10 mouse cellular contexts compared by ENCODE assay signal in genomic region chr2:158613541-158614417, GRCm38 (mm10). TPM values are rescaled to one million over a fixed set of nuclear protein-coding genes. Genes with fewer than 3 reads are reported as not detected.
DNase-seq lines count a peak whose midpoint lies in the region; ATAC-seq lines count a peak whose summit lies in the region.
"Had no signal": no experiment of that assay in that cellular context is flagged by ENCODE, and none has a peak within 500 bp of the region (broad histone marks: within the 10 kb centered on the region; RNA-seq: fewer than 3 reads in every experiment).

No protein-coding gene starts in this region.

- 0 out of 2 replicates have a peak, but pooled peaks have one; percentile 24 for ATAC-seq in lung, embryonic 16.5 days (ENCODE audit: low read depth)
- peak; percentile 68; the same call in 1 of the 2 replicates for ATAC-seq in neutrophil, adult 5-6 weeks (ENCODE audit: extremely low read depth, insufficient number of reproducible peaks, low FRiP score, poor library complexity, severe bottlenecking)

- H3K4me3 ChIP-seq in lung, embryonic 16.5 days (ENCODE audit: low read length): no peak overlapping the region
- H3K4me3 ChIP-seq: erythroblast, embryonic 14.5 days; myocyte had no signal

- WGBS in lung, embryonic 16.5 days: 3% methylated on average over 53 of the region's 53 CpGs

- intact Hi-C loops in gastrocnemius, postnatal 14 days (cut with DNase I; ENCODE audit: low total_unique reads): no loop called here

- peak; percentile 34 for DNase-seq in urinary bladder, postnatal 14 days (ENCODE audit: low spot score)
- no peak for DNase-seq in urinary bladder, postnatal 36 days (ENCODE audit: low spot score in 2 of 2)
- DNase-seq in cerebellum, postnatal 14 days: peak; percentile 62 to 76
- peak; percentile 28 for DNase-seq in gastrocnemius, postnatal 14 days
- DNase-seq in layer of hippocampus, adult 11-12 months (ENCODE audit: low spot score): peak; percentile 65
- DNase-seq in thymus, postnatal 14 days: peak; percentile 86

- H3K4me1 ChIP-seq in lung, embryonic 16.5 days (replicated peaks; ENCODE audit: control insufficient read depth, insufficient read depth, low read length): peaks cover 7% of the 10 kb centered on the region; the same call in 1 of the 2 replicates

- no peaks in the 10 kb centered on the region for H3K9me3 ChIP-seq in lung, embryonic 16.5 days (ENCODE audit: control insufficient read depth, low read length)

- no peaks in the 10 kb centered on the region for H3K36me3 ChIP-seq in lung, embryonic 16.5 days (ENCODE audit: control insufficient read depth, insufficient read depth, low read length)

- no peak overlapping the region for H3K27ac ChIP-seq in lung, embryonic 16.5 days (ENCODE audit: low read length)

- peaks cover 99% of the 10 kb centered on the region for H3K27me3 ChIP-seq in lung, embryonic 16.5 days (ENCODE audit: control insufficient read depth, insufficient read depth, low read depth, low read length)

- no peak overlapping the region for H3K9ac ChIP-seq in lung, embryonic 16.5 days (ENCODE audit: low read length)

- no peak overlapping the region for H3K4me2 ChIP-seq in lung, embryonic 16.5 days (ENCODE audit: low read depth, low read length)

RNA-seq across cellular contexts. Expression of gene Slc32a1, which starts 3.2 kb away (rescaled TPM):
- total RNA-seq in gastrocnemius, postnatal 14 days (2021): not detected
- polyA plus RNA-seq in lung, embryonic 16.5 days (2015; fragmentation: Nextera tagmentation; extraction: Ambion mirVana): not detected in 2 replicates
- total RNA-seq in neutrophil, adult 5-6 weeks (2017): not detected in 2 replicates
- polyA plus RNA-seq: erythroblast, embryonic 14.5 days; myocyte had no signal

RNA-seq across cellular contexts. Expression of gene Actr5, which starts 10.9 kb away (rescaled TPM):
- 1 to 10 TPM; 3.2 to 4.1 TPM for total RNA-seq in gastrocnemius, postnatal 14 days (2021)
- polyA plus RNA-seq in lung, embryonic 16.5 days (2015; fragmentation: Nextera tagmentation; extraction: Ambion mirVana): 4.9 and 7.2 TPM in 2 replicates
- 29.6 and 32.8 TPM in 2 replicates for total RNA-seq in neutrophil, adult 5-6 weeks (2017)

RNA-seq across cellular contexts. Expression of gene Ppp1r16b, which starts 51.4 kb away (rescaled TPM):
- 1 to 10 TPM; 7.5 to 8.8 TPM for total RNA-seq in gastrocnemius, postnatal 14 days (2021)
- polyA plus RNA-seq in lung, embryonic 16.5 days (2015; fragmentation: Nextera tagmentation; extraction: Ambion mirVana): 22.5 and 24.4 TPM in 2 replicates
- total RNA-seq in neutrophil, adult 5-6 weeks (2017): 51.2 and 52.0 TPM in 2 replicates

Comparison
In these comparisons a context has a peak if more than half of its experiments do, and no peak if none do; other contexts are left out.
1. DNase-seq: peak in urinary bladder, postnatal 14 days (single experiment), cerebellum, postnatal 14 days (2 of 2), gastrocnemius, postnatal 14 days (single experiment), layer of hippocampus, adult 11-12 months (single experiment) and thymus, postnatal 14 days (single experiment); none in urinary bladder, postnatal 36 days (0 of 2).